Mouse (Mus musculus) hindbrain, embryonic 16.5 days (tissue): Measurements from ENCODE around the gene Hirip3. TPM values are rescaled to one million over a fixed set of nuclear protein-coding genes. Genes with fewer than 3 reads are reported as not detected.

Experiments
- ATAC-seq: fragments of 200-750 bp; cut with Nextera tagmentation; 2 replicates; pipeline ENCODE4 v1.8.0; 2017; ENCODE audit warnings: moderate TSS enrichment, moderate library complexity
- H3K27ac ChIP-seq: fragments of 300-500 bp; sonication (generic); 2 replicates; pipeline ENCODE4 v1.5.1; 2014; ENCODE audit warnings: low read depth, mild to moderate bottlenecking, control low read depth, low read length, moderate library complexity
- H3K27me3 ChIP-seq: fragments of 300-500 bp; sonication (generic); replicated peaks from 2 replicates; pipeline ENCODE4 v1.6.1; 2014; ENCODE audit warnings: low read length; ENCODE audit not compliant: control insufficient read depth, insufficient read depth
- H3K36me3 ChIP-seq: fragments of 300-500 bp; sonication (generic); 2 replicates; pipeline ENCODE4 v1.6.1; 2014; ENCODE audit warnings: mild to moderate bottlenecking, low read length, moderate library complexity, mixed read lengths; ENCODE audit not compliant: control insufficient read depth, insufficient read depth
- H3K4me1 ChIP-seq: fragments of 300-500 bp; sonication (generic); 2 replicates; pipeline ENCODE4 v1.6.1; 2014; ENCODE audit warnings: low read depth, low read length; ENCODE audit not compliant: control insufficient read depth, insufficient read depth
- H3K4me2 ChIP-seq: fragments of 300-500 bp; sonication (generic); 2 replicates; pipeline ENCODE4 v1.6.1; 2014; ENCODE audit warnings: mild to moderate bottlenecking, low read length, control low read depth, moderate library complexity
- H3K4me3 ChIP-seq: fragments of 300-500 bp; sonication (generic); 2 replicates; pipeline ENCODE4 v1.5.1; 2014; ENCODE audit warnings: mild to moderate bottlenecking, low read length, control low read depth, moderate library complexity
- H3K9ac ChIP-seq: fragments of 300-500 bp; sonication (generic); 2 replicates; pipeline ENCODE4 v1.6.1; 2014; ENCODE audit warnings: low read depth, mild to moderate bottlenecking, control low read depth, low read length, moderate library complexity
- H3K9me3 ChIP-seq: fragments of 300-500 bp; sonication (generic); 2 replicates; pipeline ENCODE4 v1.6.1; 2014; ENCODE audit warnings: mild to moderate bottlenecking, low read length, moderate library complexity; ENCODE audit not compliant: control insufficient read depth
- WGBS: fragments of 180-500 bp; shearing (Covaris S2); extraction: QIAGEN DNeasy Blood & Tissue Kit; methylation state at CpG from one replicate; pipeline ENCODE4 v1.1.7; 2014; 5-methylcytosine and 5-hydroxymethylcytosine counted together
- polyA plus RNA-seq: library from polyadenylated mRNA; unstranded; fragments of >200 nt; fragmentation: Nextera tagmentation; extraction: Ambion mirVana; gene quantifications from 2 replicates; pipeline ENCODE4 v1.2.1, GENCODE M21; 2015

Hirip3 gene
- polyA plus RNA-seq, 1 experiment from 2014 or later = 21.1 TPM

DNA sequence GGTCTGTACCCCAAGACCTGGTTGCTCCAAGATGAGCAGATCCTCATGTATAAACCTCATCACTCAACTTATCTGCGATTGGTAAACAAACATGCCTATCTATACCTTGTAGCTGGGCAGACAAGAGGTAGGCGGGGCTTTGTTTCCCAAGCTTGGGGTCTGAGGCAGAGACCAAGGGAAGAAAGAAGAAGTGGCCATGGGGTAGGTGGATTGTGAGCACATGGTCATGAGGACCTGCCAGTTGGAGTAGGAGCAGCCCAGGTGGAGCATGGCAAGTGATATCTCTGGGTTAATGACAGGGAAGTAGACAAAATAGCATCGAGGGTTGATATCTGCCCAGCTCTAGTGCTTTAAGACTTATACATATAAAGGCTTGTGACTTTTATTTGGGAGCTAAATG is 53.1 kb downstream of the Hirip3 start:
- WGBS = 95% methylated on average over 3 of the region's 3 CpGs
- Histone ChIP-seq H3K36me3 (no peaks in the 10 kb centered on the region), H3K4me3 (no peak overlapping the region), H3K4me2 (no peak overlapping the region), H3K27me3 (no peaks in the 10 kb centered on the region), H3K27ac (no peak overlapping the region), H3K4me1 (no peaks in the 10 kb centered on the region), H3K9ac (no peak overlapping the region), H3K9me3 (no peaks in the 10 kb centered on the region)
- ATAC-seq = no peak

Other genes with a start within 250 kb of the Hirip3 start
- gene Nupr1, start 231.1 kb upstream of the Hirip3 start, polyA plus RNA-seq = 14.8 and 15.6 TPM in 2 replicates
- 54.9 and 56.5 TPM in 2 replicates for gene Sgf29, start 212.7 kb upstream of the Hirip3 start, polyA plus RNA-seq
- gene Sult1a1, start 185.5 kb upstream of the Hirip3 start, polyA plus RNA-seq = 11.9 and 12.0 TPM in 2 replicates
- gene Bola2, start 166.6 kb upstream of the Hirip3 start, polyA plus RNA-seq = 130 and 133 TPM in 2 replicates
- gene Slx1b, start 166.2 kb upstream of the Hirip3 start, polyA plus RNA-seq = 13.4 and 15.0 TPM in 2 replicates
- gene Coro1a, start 154.2 kb upstream of the Hirip3 start, polyA plus RNA-seq = 119 and 125 TPM in 2 replicates
- gene Mapk3, start 102.4 kb upstream of the Hirip3 start, polyA plus RNA-seq = 114 and 119 TPM in 2 replicates
- gene Gdpd3, start 95.6 kb upstream of the Hirip3 start, polyA plus RNA-seq = 1.4 and 1.5 TPM in 2 replicates
- gene Ypel3, start 85.0 kb upstream of the Hirip3 start, polyA plus RNA-seq = 187 and 200 TPM in 2 replicates
- 0.29 and 0.55 TPM in 2 replicates for gene Tbx6, start 80.5 kb upstream of the Hirip3 start, polyA plus RNA-seq
- 157 and 165 TPM in 2 replicates for gene Ppp4c, start 69.5 kb upstream of the Hirip3 start, polyA plus RNA-seq
- 52.8 and 59.4 TPM in 2 replicates for gene Fam57b, start 64.3 kb upstream of the Hirip3 start, polyA plus RNA-seq
- gene 4930451I11Rik, start 30.3 kb upstream of the Hirip3 start, polyA plus RNA-seq = 0.49 TPM in 1 of 2 replicates, not detected in the other
- gene Doc2a, start 14.6 kb upstream of the Hirip3 start, polyA plus RNA-seq = 31.1 and 34.0 TPM in 2 replicates
- gene Ino80e, start 405 bp downstream of the Hirip3 start, polyA plus RNA-seq = 88.3 and 100 TPM in 2 replicates
- 52.8 and 60.3 TPM in 2 replicates for gene Taok2, start 22.7 kb downstream of the Hirip3 start, polyA plus RNA-seq
- gene Tmem219, start 60.9 kb downstream of the Hirip3 start, polyA plus RNA-seq = 34.0 and 35.9 TPM in 2 replicates
- gene Kctd13, start 66.9 kb downstream of the Hirip3 start, polyA plus RNA-seq = 126 and 134 TPM in 2 replicates
- 9.4 and 11.5 TPM in 2 replicates for gene Asphd1, start 87.6 kb downstream of the Hirip3 start, polyA plus RNA-seq
- 54.9 and 56.7 TPM in 2 replicates for gene Sez6l2, start 88.6 kb downstream of the Hirip3 start, polyA plus RNA-seq
- 160 and 162 TPM in 2 replicates for gene Cdipt, start 113.9 kb downstream of the Hirip3 start, polyA plus RNA-seq
- gene Cdiptos, start 114.1 kb downstream of the Hirip3 start, polyA plus RNA-seq = 1.2 and 1.6 TPM in 2 replicates
- 3.9 and 4.8 TPM in 2 replicates for gene Mvp, start 152.6 kb downstream of the Hirip3 start, polyA plus RNA-seq
- 0.31 TPM in 1 of 2 replicates, not detected in the other for gene Pagr1b, start 154.5 kb downstream of the Hirip3 start, polyA plus RNA-seq
- gene Pagr1a, start 155.4 kb downstream of the Hirip3 start, polyA plus RNA-seq = 26.9 and 55.8 TPM in 2 replicates
- gene Gm42742, start 159.1 kb downstream of the Hirip3 start, polyA plus RNA-seq = 47.5 and 81.5 TPM in 2 replicates
- gene Prrt2, start 159.2 kb downstream of the Hirip3 start, polyA plus RNA-seq = 71.4 and 84.6 TPM in 2 replicates
- 53.9 and 55.0 TPM in 2 replicates for gene Maz, start 165.1 kb downstream of the Hirip3 start, polyA plus RNA-seq
- gene Kif22, start 180.5 kb downstream of the Hirip3 start, polyA plus RNA-seq = 22.2 and 29.8 TPM in 2 replicates
- gene Zg16, start 225.4 kb downstream of the Hirip3 start, polyA plus RNA-seq = not detected in 2 replicates
- gene AI467606, start 229.4 kb downstream of the Hirip3 start, polyA plus RNA-seq = 2.2 and 2.4 TPM in 2 replicates